Mouse (Mus musculus): Measurements from ENCODE around the gene Chtop. TPM values are rescaled to one million over a fixed set of nuclear protein-coding genes. Genes with fewer than 3 reads are reported as not detected.

The Chtop gene
- polyA plus RNA-seq, 1 experiment from 2014 or later, result 105 TPM

GRCm38 (mm10) chr3:90535446-90535845, 26.1 kb upstream of the Chtop start:
- no peak overlapping the region for H3K4me2 ChIP-seq (replicated peaks; ENCODE audit: low read depth, low read length)
- H3K4me1 ChIP-seq (ENCODE audit: control insufficient read depth, insufficient read depth, low read length), result peaks cover 1% of the 10 kb centered on the region; the same call in 1 of the 2 replicates
- no peak overlapping the region for H3K9ac ChIP-seq (ENCODE audit: low read depth, low read length)
- no peak overlapping the region for H3K27ac ChIP-seq (ENCODE audit: low read depth, low read length)
- H3K27me3 ChIP-seq (ENCODE audit: control insufficient read depth, insufficient read depth, low read length), result no peaks in the 10 kb centered on the region
- no peaks in the 10 kb centered on the region for H3K9me3 ChIP-seq (ENCODE audit: control insufficient read depth, low read length)
- WGBS, result 38% methylated on average over 1 of the region's 1 CpGs
- ATAC-seq (ENCODE audit: low FRiP score, low TSS enrichment), result no peak
- H3K4me3 ChIP-seq (ENCODE audit: low read length), result no peak overlapping the region
- no peaks in the 10 kb centered on the region for H3K36me3 ChIP-seq (ENCODE audit: control insufficient read depth, insufficient read depth, low read length)

- H3K9me3 ChIP-seq (ENCODE audit: control insufficient read depth, low read length), result no peaks in the 10 kb centered on the region
- ATAC-seq (ENCODE audit: low FRiP score, low TSS enrichment), result no peak
- H3K4me2 ChIP-seq (replicated peaks; ENCODE audit: low read depth, low read length), result no peak overlapping the region
- H3K4me3 ChIP-seq (ENCODE audit: low read length), result no peak overlapping the region
- H3K4me1 ChIP-seq (ENCODE audit: control insufficient read depth, insufficient read depth, low read length), result no peaks in the 10 kb centered on the region
- H3K36me3 ChIP-seq (ENCODE audit: control insufficient read depth, insufficient read depth, low read length), result no peaks in the 10 kb centered on the region
- 62% methylated on average over 5 of the region's 5 CpGs for WGBS
- H3K27me3 ChIP-seq (ENCODE audit: control insufficient read depth, insufficient read depth, low read length), result no peaks in the 10 kb centered on the region
- no peak overlapping the region for H3K9ac ChIP-seq (ENCODE audit: low read depth, low read length)
- no peak overlapping the region for H3K27ac ChIP-seq (ENCODE audit: low read depth, low read length)
Measured at GRCm38 (mm10) chr3:90531713-90532112, 22.4 kb upstream of the Chtop start.

- no peak overlapping the region for H3K27ac ChIP-seq (ENCODE audit: low read depth, low read length)
- H3K9ac ChIP-seq (ENCODE audit: low read depth, low read length), result no peak overlapping the region
- H3K9me3 ChIP-seq (ENCODE audit: control insufficient read depth, low read length), result no peaks in the 10 kb centered on the region
- no peaks in the 10 kb centered on the region for H3K27me3 ChIP-seq (ENCODE audit: control insufficient read depth, insufficient read depth, low read length)
- H3K36me3 ChIP-seq (ENCODE audit: control insufficient read depth, insufficient read depth, low read length), result no peaks in the 10 kb centered on the region
- no peaks in the 10 kb centered on the region for H3K4me1 ChIP-seq (ENCODE audit: control insufficient read depth, insufficient read depth, low read length)
- H3K4me2 ChIP-seq (replicated peaks; ENCODE audit: low read depth, low read length), result no peak overlapping the region
- 81% methylated on average over 7 of the region's 7 CpGs for whole genome bisulfite sequencing
- no peak for ATAC-seq (ENCODE audit: low FRiP score, low TSS enrichment)
- H3K4me3 ChIP-seq (ENCODE audit: low read length), result no peak overlapping the region
Measured at GRCm38 (mm10) chr3:90527291-90527873, 18.1 kb upstream of the Chtop start.

GRCm38 (mm10) chr3:90526580-90526979, 17.3 kb upstream of the Chtop start, which contains the start of gene S100a14:
Gene S100a14, plus strand, starts transcription at chr3:90526856.
- no peak within 1 kb of the TSS for H3K9ac ChIP-seq (ENCODE audit: low read depth, low read length)
- no peak; the same call in 1 of the 2 replicates for ATAC-seq (ENCODE audit: low FRiP score, low TSS enrichment)
- 49% methylated on average over 5 of the region's 5 CpGs for WGBS
- no peaks in the 10 kb centered on the region for H3K27me3 ChIP-seq (ENCODE audit: control insufficient read depth, insufficient read depth, low read length)
- H3K9me3 ChIP-seq (ENCODE audit: control insufficient read depth, low read length), result no peaks in the 10 kb centered on the region
- no peaks in the 10 kb centered on the region for H3K36me3 ChIP-seq (ENCODE audit: control insufficient read depth, insufficient read depth, low read length)
- no peak within 1 kb of the TSS for H3K4me3 ChIP-seq (ENCODE audit: low read length)
- H3K4me2 ChIP-seq (replicated peaks; ENCODE audit: low read depth, low read length), result no peak within 1 kb of the TSS
- H3K4me1 ChIP-seq (ENCODE audit: control insufficient read depth, insufficient read depth, low read length), result no peaks in the 10 kb centered on the region
- no peak within 1 kb of the TSS for H3K27ac ChIP-seq (ENCODE audit: low read depth, low read length)

- Histone ChIP-seq H3K9ac (ENCODE audit: low read depth, low read length) (no peak overlapping the region), H3K36me3 (ENCODE audit: control insufficient read depth, insufficient read depth, low read length) (no peaks in the 10 kb centered on the region), H3K9me3 (ENCODE audit: control insufficient read depth, low read length) (no peaks in the 10 kb centered on the region), H3K27me3 (ENCODE audit: control insufficient read depth, insufficient read depth, low read length) (no peaks in the 10 kb centered on the region), H3K27ac (ENCODE audit: low read depth, low read length) (no peak overlapping the region), H3K4me3 (ENCODE audit: low read length) (no peak overlapping the region), H3K4me1 (ENCODE audit: control insufficient read depth, insufficient read depth, low read length) (no peaks in the 10 kb centered on the region), H3K4me2 (replicated peaks; ENCODE audit: low read depth, low read length) (no peak overlapping the region)
- 67% methylated on average over 2 of the region's 2 CpGs for WGBS
- peak; percentile 25; the same call in 1 of the 2 replicates for ATAC-seq (ENCODE audit: low FRiP score, low TSS enrichment)
Measured at GRCm38 (mm10) chr3:90526076-90526475, 16.8 kb upstream of the Chtop start.

GRCm38 (mm10) chr3:90525421-90525820, 16.1 kb upstream of the Chtop start:
- Histone ChIP-seq H3K27ac (ENCODE audit: low read depth, low read length) (no peak overlapping the region), H3K27me3 (ENCODE audit: control insufficient read depth, insufficient read depth, low read length) (no peaks in the 10 kb centered on the region), H3K36me3 (ENCODE audit: control insufficient read depth, insufficient read depth, low read length) (no peaks in the 10 kb centered on the region), H3K4me1 (ENCODE audit: control insufficient read depth, insufficient read depth, low read length) (no peaks in the 10 kb centered on the region), H3K9me3 (ENCODE audit: control insufficient read depth, low read length) (no peaks in the 10 kb centered on the region), H3K9ac (ENCODE audit: low read depth, low read length) (no peak overlapping the region), H3K4me3 (ENCODE audit: low read length) (no peak overlapping the region), H3K4me2 (replicated peaks; ENCODE audit: low read depth, low read length) (no peak overlapping the region)
- peak; percentile 48 for ATAC-seq (ENCODE audit: low FRiP score, low TSS enrichment)
- WGBS, result 71% methylated on average over 4 of the region's 4 CpGs

- no peaks in the 10 kb centered on the region for H3K9me3 ChIP-seq (ENCODE audit: control insufficient read depth, low read length)
- WGBS, result 77% methylated on average over 4 of the region's 4 CpGs
- ATAC-seq (ENCODE audit: low FRiP score, low TSS enrichment), result no peak
- no peak overlapping the region for H3K4me3 ChIP-seq (ENCODE audit: low read length)
- no peak overlapping the region for H3K4me2 ChIP-seq (replicated peaks; ENCODE audit: low read depth, low read length)
- no peak overlapping the region for H3K9ac ChIP-seq (ENCODE audit: low read depth, low read length)
- no peaks in the 10 kb centered on the region for H3K27me3 ChIP-seq (ENCODE audit: control insufficient read depth, insufficient read depth, low read length)
- peaks cover 8% of the 10 kb centered on the region for H3K4me1 ChIP-seq (ENCODE audit: control insufficient read depth, insufficient read depth, low read length)
- no peaks in the 10 kb centered on the region for H3K36me3 ChIP-seq (ENCODE audit: control insufficient read depth, insufficient read depth, low read length)
- no peak overlapping the region for H3K27ac ChIP-seq (ENCODE audit: low read depth, low read length)
Measured at GRCm38 (mm10) chr3:90517711-90518110, 8.4 kb upstream of the Chtop start.

- ATAC-seq (ENCODE audit: low FRiP score, low TSS enrichment), result no peak
- 94% methylated on average over 4 of the region's 4 CpGs for WGBS
- no peaks in the 10 kb centered on the region for H3K36me3 ChIP-seq (ENCODE audit: control insufficient read depth, insufficient read depth, low read length)
- no peak overlapping the region for H3K9ac ChIP-seq (ENCODE audit: low read depth, low read length)
- no peak overlapping the region for H3K27ac ChIP-seq (ENCODE audit: low read depth, low read length)
- peaks cover 8% of the 10 kb centered on the region for H3K4me1 ChIP-seq (ENCODE audit: control insufficient read depth, insufficient read depth, low read length)
- H3K4me3 ChIP-seq (ENCODE audit: low read length), result no peak overlapping the region
- peak overlapping the region; percentile 82; the same call in 1 of the 2 replicates for H3K4me2 ChIP-seq (replicated peaks; ENCODE audit: low read depth, low read length)
- no peaks in the 10 kb centered on the region for H3K27me3 ChIP-seq (ENCODE audit: control insufficient read depth, insufficient read depth, low read length)
- H3K9me3 ChIP-seq (ENCODE audit: control insufficient read depth, low read length), result no peaks in the 10 kb centered on the region
Measured at GRCm38 (mm10) chr3:90515789-90516188, 6.5 kb upstream of the Chtop start.

GRCm38 (mm10) chr3:90515242-90515641, 5.9 kb upstream of the Chtop start:
- Histone ChIP-seq H3K4me3 (ENCODE audit: low read length) (peak overlapping the region; percentile 39), H3K9me3 (ENCODE audit: control insufficient read depth, low read length) (no peaks in the 10 kb centered on the region), H3K27ac (ENCODE audit: low read depth, low read length) (no peak overlapping the region), H3K4me2 (replicated peaks; ENCODE audit: low read depth, low read length) (peak overlapping the region; percentile 82), H3K4me1 (ENCODE audit: control insufficient read depth, insufficient read depth, low read length) (peaks cover 8% of the 10 kb centered on the region), H3K36me3 (ENCODE audit: control insufficient read depth, insufficient read depth, low read length) (no peaks in the 10 kb centered on the region), H3K9ac (ENCODE audit: low read depth, low read length) (peak overlapping the region; percentile 52; the same call in 1 of the 2 replicates), H3K27me3 (ENCODE audit: control insufficient read depth, insufficient read depth, low read length) (no peaks in the 10 kb centered on the region)
- 47% methylated on average over 1 of the region's 1 CpGs for WGBS
- ATAC-seq (ENCODE audit: low FRiP score, low TSS enrichment), result no peak

All from kidney, embryonic 14.5 days (tissue).